Mouse (Mus musculus) heart, embryonic 12.5 days (tissue): Measurements from ENCODE around the gene Dnase2b. TPM values are rescaled to one million over a fixed set of nuclear protein-coding genes. Genes with fewer than 3 reads are reported as not detected.

ENCODE experiments used
- ATAC-seq: fragments of 200-750 bp; cut with Nextera tagmentation; 2 replicates; pipeline ENCODE4 v1.8.0; 2017; ENCODE audit warnings: moderate TSS enrichment, moderate library complexity; ENCODE audit not compliant: insufficient number of reproducible peaks, low FRiP score
- H3K27ac ChIP-seq: fragments of 300-500 bp; sonication (generic); 2 replicates; pipeline ENCODE4 v1.5.1; 2016; ENCODE audit warnings: mild to moderate bottlenecking, moderate library complexity; ENCODE audit not compliant: poor library complexity, severe bottlenecking
- H3K27me3 ChIP-seq: fragments of 300-500 bp; sonication (generic); replicated peaks from 2 replicates; pipeline ENCODE4 v1.6.1; 2016; ENCODE audit warnings: mild to moderate bottlenecking, moderate library complexity
- H3K36me3 ChIP-seq: fragments of 300-500 bp; sonication (generic); 2 replicates; pipeline ENCODE4 v1.6.1; 2016; ENCODE audit warnings: mild to moderate bottlenecking, moderate library complexity
- H3K4me1 ChIP-seq: fragments of 300-500 bp; sonication (generic); replicated peaks from 2 replicates; pipeline ENCODE4 v1.6.1; 2016; ENCODE audit warnings: mild to moderate bottlenecking
- H3K4me2 ChIP-seq: fragments of 300-500 bp; sonication (generic); 2 replicates; pipeline ENCODE4 v1.6.1; 2016; ENCODE audit warnings: mild to moderate bottlenecking, moderate library complexity
- H3K4me3 ChIP-seq: fragments of 300-500 bp; sonication (generic); 2 replicates; pipeline ENCODE4 v1.5.1; 2016; ENCODE audit warnings: mild to moderate bottlenecking
- H3K9ac ChIP-seq: fragments of 300-500 bp; sonication (generic); 2 replicates; pipeline ENCODE4 v1.6.1; 2016; ENCODE audit warnings: mild to moderate bottlenecking, moderate library complexity
- H3K9me3 ChIP-seq: fragments of 300-500 bp; sonication (generic); replicated peaks from 2 replicates; pipeline ENCODE4 v1.6.1; 2016; ENCODE audit warnings: mild to moderate bottlenecking, moderate library complexity
- WGBS: fragments of 180-500 bp; shearing (Covaris S2); methylation state at CpG from one replicate; pipeline ENCODE4 v1.1.7; 2016; 5-methylcytosine and 5-hydroxymethylcytosine counted together
- polyA plus RNA-seq: library from polyadenylated mRNA; unstranded; fragments of >200 nt; fragmentation: Nextera tagmentation; extraction: Ambion mirVana; gene quantifications from 2 replicates; pipeline ENCODE4 v1.2.1, GENCODE M21; 2016

Dnase2b gene
- polyA plus RNA-seq, 1 experiment from 2014 or later = not detected

- H3K27ac ChIP-seq = no peak overlapping the region
- no peaks in the 10 kb centered on the region for H3K9me3 ChIP-seq
- no peaks in the 10 kb centered on the region for H3K36me3 ChIP-seq
- H3K27me3 ChIP-seq = no peaks in the 10 kb centered on the region
- ATAC-seq = no peak
- H3K9ac ChIP-seq = no peak overlapping the region
- H3K4me2 ChIP-seq = no peak overlapping the region
- 82% methylated on average over 8 of the region's 8 CpGs for WGBS
- peaks cover 18% of the 10 kb centered on the region for H3K4me1 ChIP-seq
- no peak overlapping the region for H3K4me3 ChIP-seq
These were observed 19.0 kb downstream of the Dnase2b start for GRCm38 (mm10) chr3:146596387-146596786.

- H3K4me2 ChIP-seq = no peak overlapping the region
- WGBS = 65% methylated on average over 6 of the region's 6 CpGs
- H3K4me3 ChIP-seq = no peak overlapping the region
- H3K4me1 ChIP-seq = peaks cover 8% of the 10 kb centered on the region
- no peaks in the 10 kb centered on the region for H3K27me3 ChIP-seq
- H3K9me3 ChIP-seq = no peaks in the 10 kb centered on the region
- ATAC-seq = no peak
- H3K27ac ChIP-seq = no peak overlapping the region
- H3K9ac ChIP-seq = no peak overlapping the region
- no peaks in the 10 kb centered on the region for H3K36me3 ChIP-seq
These were observed 20.0 kb downstream of the Dnase2b start for GRCm38 (mm10) chr3:146595440-146595839.

- Histone ChIP-seq H3K9me3 (no peaks in the 10 kb centered on the region), H3K9ac (no peak overlapping the region), H3K36me3 (no peaks in the 10 kb centered on the region), H3K4me1 (peaks cover 6% of the 10 kb centered on the region; the same call in 1 of the 2 replicates), H3K4me3 (no peak overlapping the region), H3K27ac (no peak overlapping the region), H3K4me2 (no peak overlapping the region), H3K27me3 (no peaks in the 10 kb centered on the region)
- ATAC-seq = no peak
- WGBS = 70% methylated on average over 2 of the region's 2 CpGs
These were observed 23.8 kb downstream of the Dnase2b start for GRCm38 (mm10) chr3:146591601-146592000.

GRCm38 (mm10) chr3:146591159-146591558 lies 24.2 kb downstream of the Dnase2b start:
- WGBS = 82% methylated on average over 7 of the region's 7 CpGs
- Histone ChIP-seq H3K27ac (no peak overlapping the region), H3K27me3 (no peaks in the 10 kb centered on the region), H3K4me2 (no peak overlapping the region), H3K4me1 (peaks cover 6% of the 10 kb centered on the region; the same call in 1 of the 2 replicates), H3K9ac (no peak overlapping the region), H3K36me3 (no peaks in the 10 kb centered on the region), H3K4me3 (no peak overlapping the region), H3K9me3 (no peaks in the 10 kb centered on the region)
- ATAC-seq = no peak

- H3K36me3 ChIP-seq = no peaks in the 10 kb centered on the region
- H3K27ac ChIP-seq = no peak overlapping the region
- H3K27me3 ChIP-seq = no peaks in the 10 kb centered on the region
- WGBS = 63% methylated on average over 6 of the region's 6 CpGs
- H3K4me2 ChIP-seq = no peak overlapping the region
- H3K9me3 ChIP-seq = no peaks in the 10 kb centered on the region
- peaks cover 6% of the 10 kb centered on the region; the same call in 1 of the 2 replicates for H3K4me1 ChIP-seq
- no peak for ATAC-seq
- no peak overlapping the region for H3K9ac ChIP-seq
- H3K4me3 ChIP-seq = no peak overlapping the region
These were observed 25.9 kb downstream of the Dnase2b start for GRCm38 (mm10) chr3:146589523-146589922.

GRCm38 (mm10) chr3:146586616-146587015 lies 28.8 kb downstream of the Dnase2b start:
- H3K4me3 ChIP-seq = no peak overlapping the region
- H3K36me3 ChIP-seq = no peaks in the 10 kb centered on the region
- no peaks in the 10 kb centered on the region for H3K9me3 ChIP-seq
- no peak overlapping the region for H3K9ac ChIP-seq
- H3K4me1 ChIP-seq = peaks cover 12% of the 10 kb centered on the region
- no peak overlapping the region for H3K27ac ChIP-seq
- H3K4me2 ChIP-seq = no peak overlapping the region
- 91% methylated on average over 14 of the region's 14 CpGs for WGBS
- ATAC-seq = no peak
- H3K27me3 ChIP-seq = no peaks in the 10 kb centered on the region

GRCm38 (mm10) chr3:146583908-146584307 lies 31.5 kb downstream of the Dnase2b start:
- H3K9me3 ChIP-seq = no peaks in the 10 kb centered on the region
- H3K9ac ChIP-seq = no peak overlapping the region
- H3K4me3 ChIP-seq = no peak overlapping the region
- H3K4me2 ChIP-seq = peak overlapping the region; percentile 4; the same call in 1 of the 2 replicates
- no peaks in the 10 kb centered on the region for H3K36me3 ChIP-seq
- H3K27me3 ChIP-seq = no peaks in the 10 kb centered on the region
- H3K4me1 ChIP-seq = peaks cover 6% of the 10 kb centered on the region
- ATAC-seq = no peak
- no peak overlapping the region for H3K27ac ChIP-seq
- WGBS = 53% methylated on average over 5 of the region's 5 CpGs

GRCm38 (mm10) chr3:146583478-146583877 lies 31.9 kb downstream of the Dnase2b start:
- WGBS = 57% methylated on average over 4 of the region's 4 CpGs
- Histone ChIP-seq H3K27ac (no peak overlapping the region), H3K9me3 (no peaks in the 10 kb centered on the region), H3K36me3 (no peaks in the 10 kb centered on the region), H3K4me2 (peak overlapping the region; percentile 4; the same call in 1 of the 2 replicates), H3K27me3 (no peaks in the 10 kb centered on the region), H3K4me3 (no peak overlapping the region), H3K9ac (no peak overlapping the region), H3K4me1 (peaks cover 6% of the 10 kb centered on the region)
- ATAC-seq = no peak

GRCm38 (mm10) chr3:146580039-146580729 lies 35.2 kb downstream of the Dnase2b start:
- Histone ChIP-seq H3K4me3 (no peak overlapping the region), H3K27ac (no peak overlapping the region), H3K9ac (no peak overlapping the region), H3K36me3 (no peaks in the 10 kb centered on the region), H3K4me2 (no peak overlapping the region), H3K9me3 (no peaks in the 10 kb centered on the region), H3K27me3 (no peaks in the 10 kb centered on the region), H3K4me1 (peaks cover 6% of the 10 kb centered on the region)
- no peak for ATAC-seq
- 83% methylated on average over 3 of the region's 3 CpGs for WGBS

GRCm38 (mm10) chr3:146577591-146577990 lies 37.8 kb downstream of the Dnase2b start:
- Histone ChIP-seq H3K4me3 (no peak overlapping the region), H3K4me2 (no peak overlapping the region), H3K36me3 (no peaks in the 10 kb centered on the region), H3K27ac (no peak overlapping the region), H3K9ac (no peak overlapping the region), H3K27me3 (no peaks in the 10 kb centered on the region), H3K9me3 (no peaks in the 10 kb centered on the region), H3K4me1 (no peaks in the 10 kb centered on the region)
- ATAC-seq = no peak
- 63% methylated on average over 2 of the region's 2 CpGs for WGBS

GRCm38 (mm10) chr3:146571341-146571740 lies 44.1 kb downstream of the Dnase2b start:
- Histone ChIP-seq H3K4me2 (no peak overlapping the region), H3K27me3 (no peaks in the 10 kb centered on the region), H3K36me3 (no peaks in the 10 kb centered on the region), H3K4me1 (0 out of 2 replicates have a peak, but pooled peaks cover 5% of the 10 kb centered on the region), H3K27ac (no peak overlapping the region), H3K4me3 (no peak overlapping the region), H3K9ac (no peak overlapping the region), H3K9me3 (no peaks in the 10 kb centered on the region)
- 64% methylated on average over 1 of the region's 1 CpGs for WGBS
- no peak for ATAC-seq

GRCm38 (mm10) chr3:146570939-146571338 lies 44.5 kb downstream of the Dnase2b start:
- no peak for ATAC-seq
- H3K27me3 ChIP-seq = no peaks in the 10 kb centered on the region
- 0 out of 2 replicates have a peak, but pooled peaks cover 5% of the 10 kb centered on the region for H3K4me1 ChIP-seq
- no peak overlapping the region for H3K27ac ChIP-seq
- 84% methylated on average over 6 of the region's 6 CpGs for WGBS
- H3K9ac ChIP-seq = no peak overlapping the region
- H3K9me3 ChIP-seq = no peaks in the 10 kb centered on the region
- H3K4me3 ChIP-seq = no peak overlapping the region
- no peak overlapping the region for H3K4me2 ChIP-seq
- no peaks in the 10 kb centered on the region for H3K36me3 ChIP-seq
